Mouse (Mus musculus): ENCODE data around the gene Pilrb1. TPM values are rescaled to one million over a fixed set of nuclear protein-coding genes. Genes with fewer than 3 reads are reported as not detected.
"Not testable (repeated sequence)": the region's sequence is repeated elsewhere in the genome, so short reads cannot be mapped to it uniquely, and the experiment has no call there.

Gene Pilrb1
- polyA plus RNA-seq, 1 experiment from 2014 or later = not detected

DNA sequence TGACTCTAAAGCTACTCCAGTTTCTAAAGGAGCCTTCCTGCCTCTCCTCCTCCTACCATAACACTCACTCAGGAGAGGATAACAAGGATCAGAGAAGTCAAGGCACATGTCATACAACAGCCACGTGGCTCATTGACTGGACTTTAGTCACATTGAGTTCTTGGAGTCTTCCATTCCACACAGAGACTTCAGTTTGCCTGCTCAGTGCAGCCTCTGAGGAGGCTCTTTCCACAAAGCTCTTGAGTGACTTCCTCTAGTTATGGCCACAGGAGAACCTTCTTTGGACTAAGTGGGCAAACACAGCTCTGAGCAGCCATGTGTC is 14.4 kb upstream of the Pilrb1 start:
- not testable (repeated sequence) for H3K27me3 ChIP-seq (replicated peaks; ENCODE audit: control insufficient read depth, insufficient read depth, low read length); H3K27ac ChIP-seq (ENCODE audit: low read depth, low read length); ATAC-seq; H3K9ac ChIP-seq (ENCODE audit: low read length); DNase-seq (ENCODE audit: low spot score); H3K4me1 ChIP-seq (ENCODE audit: control insufficient read depth, insufficient read depth, low read length); H3K4me3 ChIP-seq (ENCODE audit: low read depth, low read length); H3K4me2 ChIP-seq (ENCODE audit: low read length); H3K9me3 ChIP-seq (replicated peaks; ENCODE audit: control insufficient read depth, low read length); H3K36me3 ChIP-seq (ENCODE audit: control insufficient read depth, insufficient read depth, low read length)
- 24% methylated on average over 1 of the region's 1 CpGs for WGBS

DNA sequence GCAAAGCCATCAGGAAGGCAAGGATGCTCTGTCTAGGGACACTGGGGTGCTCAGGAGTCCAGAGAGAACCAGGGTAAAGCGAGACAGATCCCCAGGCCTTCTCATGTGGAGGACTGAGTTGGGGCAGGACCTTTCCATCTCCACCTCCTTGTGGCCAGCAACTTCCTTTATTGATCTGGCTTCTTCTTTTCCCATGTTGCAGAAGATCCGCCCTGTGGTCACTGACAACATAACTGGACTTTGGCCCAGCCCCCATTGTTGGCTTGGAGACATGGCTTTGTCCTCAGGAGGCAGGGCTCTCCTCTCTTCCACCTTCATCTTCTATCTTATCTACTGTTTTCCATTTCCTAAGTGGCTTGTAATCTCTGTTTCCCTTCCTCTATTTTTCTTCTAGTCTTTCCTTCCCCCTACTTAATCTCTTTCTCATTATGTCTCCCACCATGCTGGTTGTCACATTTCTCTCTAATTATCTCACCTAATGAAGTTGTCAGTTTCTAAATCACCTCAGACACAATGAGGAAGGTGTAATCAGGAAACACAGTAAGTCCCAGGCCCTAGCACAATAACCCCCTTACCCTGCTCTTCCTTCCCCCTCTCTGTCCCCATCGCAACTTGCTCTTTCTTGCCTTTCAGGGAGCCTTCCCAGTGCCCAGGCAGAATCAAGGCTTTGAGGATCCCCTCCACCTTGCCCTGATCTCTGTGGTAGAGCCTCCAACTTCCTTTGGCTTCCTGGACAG is 13.9 kb upstream of the Pilrb1 start, which contains the start of gene Pilrb2:
Gene Pilrb2, minus strand, starts transcription at position 172 of the 737 bp plus-strand sequence.
- DNase-seq (ENCODE audit: low spot score); H3K27me3 ChIP-seq (replicated peaks; ENCODE audit: control insufficient read depth, insufficient read depth, low read length); H3K9ac ChIP-seq (ENCODE audit: low read length); ATAC-seq; H3K4me3 ChIP-seq (ENCODE audit: low read depth, low read length); H3K36me3 ChIP-seq (ENCODE audit: control insufficient read depth, insufficient read depth, low read length); H3K27ac ChIP-seq (ENCODE audit: low read depth, low read length); H3K4me1 ChIP-seq (ENCODE audit: control insufficient read depth, insufficient read depth, low read length); H3K4me2 ChIP-seq (ENCODE audit: low read length); H3K9me3 ChIP-seq (replicated peaks; ENCODE audit: control insufficient read depth, low read length): not testable (repeated sequence)
- 58% methylated on average over 2 of the region's 3 CpGs for WGBS

DNA sequence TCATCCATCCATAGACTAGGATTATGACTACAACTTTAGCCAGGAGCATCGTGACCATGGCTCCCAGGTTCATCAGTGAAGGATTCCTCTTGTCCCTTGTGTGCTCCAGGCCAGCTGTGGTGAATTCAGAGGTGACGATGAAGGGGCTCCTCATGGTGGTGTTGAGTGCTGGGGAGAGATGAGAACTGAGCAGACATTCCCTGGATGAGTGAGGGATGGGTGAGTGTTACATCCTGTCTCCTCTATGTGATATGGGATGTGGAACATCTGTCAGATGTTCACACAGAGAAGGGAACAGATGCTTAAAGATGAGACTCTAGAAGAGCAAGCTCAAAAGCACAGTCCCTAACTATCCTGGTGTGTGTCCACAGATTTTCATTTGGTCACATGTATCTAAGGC is 10.7 kb upstream of the Pilrb1 start:
- WGBS = 77% methylated on average over 2 of the region's 2 CpGs
- ATAC-seq; H3K4me1 ChIP-seq (ENCODE audit: control insufficient read depth, insufficient read depth, low read length); H3K4me3 ChIP-seq (ENCODE audit: low read depth, low read length); DNase-seq (ENCODE audit: low spot score); H3K27me3 ChIP-seq (replicated peaks; ENCODE audit: control insufficient read depth, insufficient read depth, low read length); H3K27ac ChIP-seq (ENCODE audit: low read depth, low read length); H3K36me3 ChIP-seq (ENCODE audit: control insufficient read depth, insufficient read depth, low read length); H3K9ac ChIP-seq (ENCODE audit: low read length); H3K9me3 ChIP-seq (replicated peaks; ENCODE audit: control insufficient read depth, low read length); H3K4me2 ChIP-seq (ENCODE audit: low read length): not testable (repeated sequence)

DNA sequence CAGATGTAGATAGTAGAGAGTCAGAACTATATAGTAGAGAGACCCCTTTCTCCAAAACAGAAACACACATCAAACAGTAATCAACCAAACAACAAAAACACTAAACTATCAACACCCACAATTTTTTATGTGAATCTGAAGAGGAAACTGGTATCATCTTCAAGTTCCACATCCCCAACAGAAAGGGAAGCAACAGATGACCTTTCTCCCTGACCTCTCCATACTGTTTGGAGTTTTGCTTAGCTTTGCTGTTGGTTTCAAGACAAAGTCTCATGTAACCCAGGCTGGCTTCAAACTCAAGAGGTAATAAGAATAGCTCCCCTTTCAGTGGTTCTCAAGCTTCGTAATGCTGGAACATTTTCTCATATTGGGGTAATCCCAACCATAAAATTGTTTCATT is 6.1 kb upstream of the Pilrb1 start:
- not testable (repeated sequence) for H3K27me3 ChIP-seq (replicated peaks; ENCODE audit: control insufficient read depth, insufficient read depth, low read length); H3K27ac ChIP-seq (ENCODE audit: low read depth, low read length); ATAC-seq; H3K36me3 ChIP-seq (ENCODE audit: control insufficient read depth, insufficient read depth, low read length); H3K4me3 ChIP-seq (ENCODE audit: low read depth, low read length); DNase-seq (ENCODE audit: low spot score); H3K9ac ChIP-seq (ENCODE audit: low read length); H3K4me2 ChIP-seq (ENCODE audit: low read length); H3K4me1 ChIP-seq (ENCODE audit: control insufficient read depth, insufficient read depth, low read length); H3K9me3 ChIP-seq (replicated peaks; ENCODE audit: control insufficient read depth, low read length)
- WGBS = 92% methylated on average over 1 of the region's 1 CpGs

DNA sequence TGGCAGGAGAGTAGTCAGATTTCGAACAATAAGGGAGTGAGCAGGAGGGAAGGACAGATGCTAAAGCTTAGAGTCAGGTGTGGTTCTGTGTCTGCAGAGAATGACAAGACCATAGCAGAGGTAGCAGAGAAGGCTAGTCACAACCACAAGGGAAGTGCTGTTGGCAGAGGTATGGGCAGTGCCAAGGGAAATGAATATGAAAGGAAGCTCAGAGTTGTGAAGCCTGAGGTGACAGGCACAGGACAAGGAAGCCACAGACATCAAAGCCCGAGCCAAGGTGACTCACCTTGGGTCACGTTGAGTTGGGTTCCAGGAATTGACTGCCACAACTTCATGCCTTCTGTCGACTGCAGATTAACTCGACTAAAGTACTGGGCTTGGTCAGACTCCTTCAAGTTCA is 1.0 kb downstream of the Pilrb1 start:
- H3K27me3 ChIP-seq (replicated peaks; ENCODE audit: control insufficient read depth, insufficient read depth, low read length); ATAC-seq; H3K4me1 ChIP-seq (ENCODE audit: control insufficient read depth, insufficient read depth, low read length); H3K4me2 ChIP-seq (ENCODE audit: low read length); H3K27ac ChIP-seq (ENCODE audit: low read depth, low read length); H3K9me3 ChIP-seq (replicated peaks; ENCODE audit: control insufficient read depth, low read length); H3K4me3 ChIP-seq (ENCODE audit: low read depth, low read length); H3K36me3 ChIP-seq (ENCODE audit: control insufficient read depth, insufficient read depth, low read length); DNase-seq (ENCODE audit: low spot score); H3K9ac ChIP-seq (ENCODE audit: low read length): not testable (repeated sequence)
- WGBS = 80% methylated on average over 4 of the region's 5 CpGs

GRCm38 (mm10) chr5:137854907-137855306 is 3.0 kb downstream of the Pilrb1 start:
- not testable (repeated sequence) for H3K4me2 ChIP-seq (ENCODE audit: low read length); ATAC-seq; H3K36me3 ChIP-seq (ENCODE audit: control insufficient read depth, insufficient read depth, low read length); H3K4me3 ChIP-seq (ENCODE audit: low read depth, low read length); H3K9me3 ChIP-seq (replicated peaks; ENCODE audit: control insufficient read depth, low read length); H3K27ac ChIP-seq (ENCODE audit: low read depth, low read length); H3K27me3 ChIP-seq (replicated peaks; ENCODE audit: control insufficient read depth, insufficient read depth, low read length); DNase-seq (ENCODE audit: low spot score); H3K4me1 ChIP-seq (ENCODE audit: control insufficient read depth, insufficient read depth, low read length); H3K9ac ChIP-seq (ENCODE audit: low read length)
- 80% methylated on average over 3 of the region's 3 CpGs for WGBS

- not testable (repeated sequence) for H3K4me3 ChIP-seq (ENCODE audit: low read depth, low read length); H3K36me3 ChIP-seq (ENCODE audit: control insufficient read depth, insufficient read depth, low read length); H3K9me3 ChIP-seq (replicated peaks; ENCODE audit: control insufficient read depth, low read length); H3K27me3 ChIP-seq (replicated peaks; ENCODE audit: control insufficient read depth, insufficient read depth, low read length); H3K4me1 ChIP-seq (ENCODE audit: control insufficient read depth, insufficient read depth, low read length); H3K4me2 ChIP-seq (ENCODE audit: low read length); H3K27ac ChIP-seq (ENCODE audit: low read depth, low read length); H3K9ac ChIP-seq (ENCODE audit: low read length); DNase-seq (ENCODE audit: low spot score); ATAC-seq
- WGBS = 91% methylated on average over 1 of the region's 1 CpGs
These were observed 7.6 kb downstream of the Pilrb1 start for GRCm38 (mm10) chr5:137850313-137850712.

DNA sequence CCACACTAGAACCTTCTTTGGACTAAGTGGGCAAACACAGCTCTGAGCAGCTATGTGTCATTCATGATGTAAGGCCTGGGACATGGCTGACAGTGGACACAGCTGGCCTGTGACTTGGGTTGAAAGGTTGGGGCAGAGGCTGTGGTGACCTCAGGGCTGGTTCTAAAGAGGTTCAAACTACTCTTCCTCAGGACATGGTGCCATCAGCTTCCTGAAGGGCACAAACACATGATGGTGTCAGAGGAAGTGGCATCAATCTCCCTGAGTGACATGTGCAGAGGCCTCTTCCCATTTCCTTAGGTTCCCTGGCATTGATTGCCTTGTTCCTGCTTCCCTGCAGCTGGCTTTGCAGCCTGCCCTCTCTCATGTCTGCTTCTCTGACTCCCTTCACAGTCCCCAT is 20.8 kb downstream of the Pilrb1 start:
- not testable (repeated sequence) for ATAC-seq; H3K27ac ChIP-seq (ENCODE audit: low read depth, low read length); H3K4me2 ChIP-seq (ENCODE audit: low read length); H3K4me1 ChIP-seq (ENCODE audit: control insufficient read depth, insufficient read depth, low read length); H3K27me3 ChIP-seq (replicated peaks; ENCODE audit: control insufficient read depth, insufficient read depth, low read length); H3K36me3 ChIP-seq (ENCODE audit: control insufficient read depth, insufficient read depth, low read length); H3K4me3 ChIP-seq (ENCODE audit: low read depth, low read length); H3K9me3 ChIP-seq (replicated peaks; ENCODE audit: control insufficient read depth, low read length); H3K9ac ChIP-seq (ENCODE audit: low read length); DNase-seq (ENCODE audit: low spot score)

- Histone ChIP-seq H3K4me3 (ENCODE audit: low read depth, low read length) (no peak overlapping the region), H3K9ac (ENCODE audit: low read length) (no peak overlapping the region), H3K4me1 (ENCODE audit: control insufficient read depth, insufficient read depth, low read length) (no peaks in the 10 kb centered on the region), H3K27me3 (replicated peaks; ENCODE audit: control insufficient read depth, insufficient read depth, low read length) (no peaks in the 10 kb centered on the region), H3K4me2 (ENCODE audit: low read length) (no peak overlapping the region), H3K9me3 (replicated peaks; ENCODE audit: control insufficient read depth, low read length) (no peaks in the 10 kb centered on the region), H3K27ac (ENCODE audit: low read depth, low read length) (no peak overlapping the region), H3K36me3 (ENCODE audit: control insufficient read depth, insufficient read depth, low read length) (no peaks in the 10 kb centered on the region)
- DNase-seq (ENCODE audit: low spot score) (no peak), ATAC-seq (no peak)
These were observed 21.3 kb downstream of the Pilrb1 start for GRCm38 (mm10) chr5:137836611-137837010.
